Mouse (Mus musculus): Measurements from ENCODE around the gene 4930590J08Rik. TPM values are rescaled to one million over a fixed set of nuclear protein-coding genes. Genes with fewer than 3 reads are reported as not detected.
"Not testable (repeated sequence)": the region's sequence is repeated elsewhere in the genome, so short reads cannot be mapped to it uniquely, and the experiment has no call there.

Gene 4930590J08Rik
- polyA plus RNA-seq, 1 experiment from 2014 or later: 0.10 TPM

GRCm38 (mm10) chr6:91948426-91948825 is 45.8 kb downstream of the 4930590J08Rik start:
- WGBS: 43% methylated on average over 2 of the region's 2 CpGs
- Histone ChIP-seq H3K4me3 (ENCODE audit: low read length) (no peak overlapping the region), H3K4me2 (ENCODE audit: low read depth, low read length) (no peak overlapping the region), H3K9ac (ENCODE audit: low read length) (no peak overlapping the region), H3K36me3 (ENCODE audit: control insufficient read depth, insufficient read depth, low read length) (no peaks in the 10 kb centered on the region), H3K27me3 (ENCODE audit: control insufficient read depth, insufficient read depth, low read depth, low read length) (no peaks in the 10 kb centered on the region), H3K9me3 (ENCODE audit: control insufficient read depth, low read length) (no peaks in the 10 kb centered on the region), H3K4me1 (replicated peaks; ENCODE audit: control insufficient read depth, insufficient read depth, low read length) (no peaks in the 10 kb centered on the region), H3K27ac (ENCODE audit: low read length) (no peak overlapping the region)
- ATAC-seq (ENCODE audit: low read depth): no peak

DNA sequence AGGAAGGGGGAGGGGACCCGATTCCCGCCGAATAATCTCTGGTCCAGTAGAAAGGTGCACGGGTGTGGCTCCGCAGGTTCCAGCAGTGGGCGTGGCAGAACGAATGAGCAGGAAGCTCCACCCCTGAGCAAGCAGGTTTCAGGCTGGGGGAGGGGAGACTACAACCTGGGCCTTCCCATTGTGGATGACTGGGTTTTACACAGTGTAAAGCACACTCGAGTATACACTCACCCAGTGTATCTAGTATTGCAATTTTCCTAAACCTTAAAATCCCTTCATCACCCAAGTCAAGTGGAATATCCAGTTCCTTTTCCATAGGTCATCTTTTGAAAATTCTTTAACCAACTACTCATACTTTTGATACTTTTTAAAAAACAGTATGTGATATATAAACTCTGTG is 55.4 kb downstream of the 4930590J08Rik start:
- not testable (repeated sequence) for H3K4me3 ChIP-seq (ENCODE audit: low read length); ATAC-seq (ENCODE audit: low read depth); H3K27me3 ChIP-seq (ENCODE audit: control insufficient read depth, insufficient read depth, low read depth, low read length); H3K36me3 ChIP-seq (ENCODE audit: control insufficient read depth, insufficient read depth, low read length); H3K9me3 ChIP-seq (ENCODE audit: control insufficient read depth, low read length); H3K9ac ChIP-seq (ENCODE audit: low read length); H3K4me2 ChIP-seq (ENCODE audit: low read depth, low read length); H3K27ac ChIP-seq (ENCODE audit: low read length)
- WGBS: 16% methylated on average over 3 of the region's 8 CpGs
- H3K4me1 ChIP-seq (replicated peaks; ENCODE audit: control insufficient read depth, insufficient read depth, low read length): peaks cover 12% of the 10 kb centered on the region

DNA sequence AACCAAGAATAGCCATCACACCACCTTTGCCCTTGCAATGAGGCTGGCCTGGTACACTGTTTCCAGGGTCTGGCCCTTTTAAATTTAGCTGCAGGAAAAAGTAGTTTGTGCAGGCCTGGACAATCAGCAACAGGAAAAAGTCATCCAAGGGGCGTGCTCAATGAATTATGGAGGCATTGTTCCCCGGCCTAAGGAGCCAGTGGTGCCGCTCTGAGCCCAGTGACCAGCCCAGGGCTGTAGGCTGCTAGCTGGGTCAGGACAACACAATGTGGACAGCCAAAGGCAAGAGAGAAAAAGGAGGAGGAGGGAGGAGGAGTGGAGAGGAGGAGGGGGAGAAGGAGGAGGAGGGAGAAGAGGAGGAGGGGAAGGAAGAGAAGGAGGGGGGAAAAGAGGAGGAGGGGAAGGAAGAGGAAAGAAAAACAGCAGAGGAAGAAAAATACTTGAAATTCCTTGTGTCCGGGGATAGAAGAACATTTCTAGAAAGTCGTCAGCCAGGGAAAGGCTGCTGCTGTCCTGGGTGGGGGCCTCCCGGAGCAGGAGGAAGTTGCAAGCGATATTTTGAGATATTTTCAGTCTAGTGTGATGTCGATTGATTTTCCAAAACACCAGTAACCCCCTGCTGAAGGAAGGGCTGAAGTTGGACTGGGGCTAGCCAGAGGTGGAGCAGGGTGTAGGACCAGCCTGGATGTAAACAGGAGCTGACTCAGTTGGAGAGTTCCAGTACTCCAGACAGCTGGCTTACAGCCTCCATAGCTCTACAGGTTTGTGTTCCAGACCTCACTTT is 57.6 kb downstream of the 4930590J08Rik start:
- H3K27ac ChIP-seq (ENCODE audit: low read length): peak overlapping the region; percentile 90
- no peaks in the 10 kb centered on the region for H3K9me3 ChIP-seq (ENCODE audit: control insufficient read depth, low read length)
- no peaks in the 10 kb centered on the region for H3K36me3 ChIP-seq (ENCODE audit: control insufficient read depth, insufficient read depth, low read length)
- H3K4me1 ChIP-seq (replicated peaks; ENCODE audit: control insufficient read depth, insufficient read depth, low read length): peaks cover 15% of the 10 kb centered on the region
- H3K4me3 ChIP-seq (ENCODE audit: low read length): peak overlapping the region; percentile 28
- no peaks in the 10 kb centered on the region for H3K27me3 ChIP-seq (ENCODE audit: control insufficient read depth, insufficient read depth, low read depth, low read length)
- peak overlapping the region; percentile 49 for H3K9ac ChIP-seq (ENCODE audit: low read length)
- peak; percentile 90 for ATAC-seq (ENCODE audit: low read depth)
- H3K4me2 ChIP-seq (ENCODE audit: low read depth, low read length): peak overlapping the region; percentile 45
- WGBS: 14% methylated on average over 8 of the region's 8 CpGs

- H3K27ac ChIP-seq (ENCODE audit: low read length): no peak overlapping the region
- peaks cover 15% of the 10 kb centered on the region for H3K4me1 ChIP-seq (replicated peaks; ENCODE audit: control insufficient read depth, insufficient read depth, low read length)
These were observed 60.8 kb downstream of the 4930590J08Rik start for GRCm38 (mm10) chr6:91963429-91963828.

DNA sequence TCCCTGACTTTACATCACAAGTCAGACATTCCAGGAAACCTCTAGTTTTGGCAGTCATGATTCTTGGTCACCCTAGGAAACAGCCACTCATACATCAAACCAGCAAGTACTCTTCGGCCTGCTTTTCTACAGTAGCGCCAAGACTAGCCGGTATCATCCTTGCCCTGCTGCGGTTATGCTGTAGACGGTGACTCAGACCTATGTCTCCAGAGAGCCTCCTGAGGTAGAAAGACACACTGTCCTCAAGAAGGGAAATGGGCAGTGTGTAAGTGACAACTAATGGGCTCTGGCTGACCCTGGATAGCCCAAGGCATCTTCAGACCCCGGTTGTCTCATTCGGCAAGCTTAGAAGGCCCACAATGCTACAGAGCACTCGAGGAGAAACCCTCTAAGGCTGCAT is 62.5 kb downstream of the 4930590J08Rik start:
- ATAC-seq (ENCODE audit: low read depth): no peak
- no peak overlapping the region for H3K4me3 ChIP-seq (ENCODE audit: low read length)
- no peaks in the 10 kb centered on the region for H3K27me3 ChIP-seq (ENCODE audit: control insufficient read depth, insufficient read depth, low read depth, low read length)
- H3K27ac ChIP-seq (ENCODE audit: low read length): no peak overlapping the region
- WGBS: 83% methylated on average over 8 of the region's 8 CpGs
- H3K4me1 ChIP-seq (replicated peaks; ENCODE audit: control insufficient read depth, insufficient read depth, low read length): peaks cover 14% of the 10 kb centered on the region
- no peak overlapping the region for H3K4me2 ChIP-seq (ENCODE audit: low read depth, low read length)
- H3K9ac ChIP-seq (ENCODE audit: low read length): no peak overlapping the region
- H3K9me3 ChIP-seq (ENCODE audit: control insufficient read depth, low read length): no peaks in the 10 kb centered on the region
- no peaks in the 10 kb centered on the region for H3K36me3 ChIP-seq (ENCODE audit: control insufficient read depth, insufficient read depth, low read length)

More at GRCm38 (mm10) chr6:91963429-91963828, 60.8 kb downstream of the 4930590J08Rik start:
- no peak for ATAC-seq (ENCODE audit: low read depth)
- H3K9me3 ChIP-seq (ENCODE audit: control insufficient read depth, low read length): no peaks in the 10 kb centered on the region
- H3K27me3 ChIP-seq (ENCODE audit: control insufficient read depth, insufficient read depth, low read depth, low read length): no peaks in the 10 kb centered on the region
- H3K4me2 ChIP-seq (ENCODE audit: low read depth, low read length): no peak overlapping the region
- H3K9ac ChIP-seq (ENCODE audit: low read length): no peak overlapping the region
- no peaks in the 10 kb centered on the region for H3K36me3 ChIP-seq (ENCODE audit: control insufficient read depth, insufficient read depth, low read length)
- WGBS: 24% methylated on average over 4 of the region's 4 CpGs
- no peak overlapping the region for H3K4me3 ChIP-seq (ENCODE audit: low read length)

DNA sequence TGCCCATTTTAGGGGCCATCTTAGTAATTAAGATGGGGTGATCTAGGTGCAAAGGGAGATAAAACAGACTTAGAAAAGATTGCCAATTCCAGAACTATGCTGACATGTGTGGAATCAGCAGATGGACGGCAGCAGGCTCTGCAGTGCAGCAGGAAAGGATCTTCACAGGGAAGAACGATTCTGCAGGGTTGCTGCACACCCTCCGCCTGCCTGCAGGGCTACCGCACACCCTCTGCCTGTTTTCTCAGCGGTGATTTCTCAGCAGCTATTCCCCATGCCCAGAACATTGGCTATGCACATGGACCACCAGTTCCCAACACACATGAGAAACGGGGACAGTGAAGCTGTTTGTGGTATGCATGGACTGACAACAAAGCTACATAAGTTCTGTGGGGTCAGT is 63.4 kb downstream of the 4930590J08Rik start:
- Histone ChIP-seq H3K9ac (ENCODE audit: low read length) (no peak overlapping the region), H3K4me2 (ENCODE audit: low read depth, low read length) (no peak overlapping the region), H3K27me3 (ENCODE audit: control insufficient read depth, insufficient read depth, low read depth, low read length) (no peaks in the 10 kb centered on the region), H3K4me3 (ENCODE audit: low read length) (no peak overlapping the region), H3K9me3 (ENCODE audit: control insufficient read depth, low read length) (no peaks in the 10 kb centered on the region), H3K27ac (ENCODE audit: low read length) (no peak overlapping the region), H3K36me3 (ENCODE audit: control insufficient read depth, insufficient read depth, low read length) (no peaks in the 10 kb centered on the region), H3K4me1 (replicated peaks; ENCODE audit: control insufficient read depth, insufficient read depth, low read length) (peaks cover 5% of the 10 kb centered on the region; the same call in 1 of the 2 replicates)
- 42% methylated on average over 6 of the region's 6 CpGs for WGBS
- ATAC-seq (ENCODE audit: low read depth): no peak

- H3K9ac ChIP-seq (ENCODE audit: low read length): no peak overlapping the region
- peak; percentile 94 for ATAC-seq (ENCODE audit: low read depth)
- H3K27ac ChIP-seq (ENCODE audit: low read length): peak overlapping the region; percentile 76; the same call in 1 of the 2 replicates
- H3K4me1 ChIP-seq (replicated peaks; ENCODE audit: control insufficient read depth, insufficient read depth, low read length): peaks cover 2% of the 10 kb centered on the region; the same call in 1 of the 2 replicates
- H3K4me2 ChIP-seq (ENCODE audit: low read depth, low read length): no peak overlapping the region
- no peaks in the 10 kb centered on the region for H3K36me3 ChIP-seq (ENCODE audit: control insufficient read depth, insufficient read depth, low read length)
- 38% methylated on average over 9 of the region's 9 CpGs for WGBS
- H3K9me3 ChIP-seq (ENCODE audit: control insufficient read depth, low read length): no peaks in the 10 kb centered on the region
- no peaks in the 10 kb centered on the region for H3K27me3 ChIP-seq (ENCODE audit: control insufficient read depth, insufficient read depth, low read depth, low read length)
- H3K4me3 ChIP-seq (ENCODE audit: low read length): no peak overlapping the region
These were observed 69.6 kb downstream of the 4930590J08Rik start for GRCm38 (mm10) chr6:91972201-91972646.

DNA sequence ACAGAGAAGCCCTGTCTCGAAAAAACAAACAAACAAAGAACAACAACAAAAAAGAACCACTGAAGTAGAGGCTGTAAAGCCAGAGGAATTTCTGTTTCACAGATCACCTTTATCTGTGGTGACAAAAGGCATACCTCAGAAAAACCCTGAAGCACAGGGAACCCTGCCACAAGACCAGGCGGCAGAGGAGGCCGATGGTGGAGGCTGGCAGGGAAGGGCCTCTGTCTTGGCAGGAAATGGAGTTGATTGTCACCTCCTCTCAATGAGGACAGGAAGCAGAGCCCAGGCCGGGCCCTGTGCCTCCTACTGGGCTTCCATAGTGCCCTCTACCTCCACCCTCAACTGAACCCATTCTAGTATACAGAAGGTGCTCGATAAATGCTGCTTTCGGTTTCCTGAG is 71.4 kb downstream of the 4930590J08Rik start:
- Histone ChIP-seq H3K4me3 (ENCODE audit: low read length) (no peak overlapping the region), H3K4me2 (ENCODE audit: low read depth, low read length) (no peak overlapping the region), H3K36me3 (ENCODE audit: control insufficient read depth, insufficient read depth, low read length) (no peaks in the 10 kb centered on the region), H3K4me1 (replicated peaks; ENCODE audit: control insufficient read depth, insufficient read depth, low read length) (peaks cover 2% of the 10 kb centered on the region; the same call in 1 of the 2 replicates), H3K27me3 (ENCODE audit: control insufficient read depth, insufficient read depth, low read depth, low read length) (peaks cover under 1% of the 10 kb centered on the region; the same call in 1 of the 2 replicates), H3K27ac (ENCODE audit: low read length) (no peak overlapping the region), H3K9me3 (ENCODE audit: control insufficient read depth, low read length) (no peaks in the 10 kb centered on the region), H3K9ac (ENCODE audit: low read length) (no peak overlapping the region)
- no peak for ATAC-seq (ENCODE audit: low read depth)
- WGBS: 59% methylated on average over 6 of the region's 6 CpGs

DNA sequence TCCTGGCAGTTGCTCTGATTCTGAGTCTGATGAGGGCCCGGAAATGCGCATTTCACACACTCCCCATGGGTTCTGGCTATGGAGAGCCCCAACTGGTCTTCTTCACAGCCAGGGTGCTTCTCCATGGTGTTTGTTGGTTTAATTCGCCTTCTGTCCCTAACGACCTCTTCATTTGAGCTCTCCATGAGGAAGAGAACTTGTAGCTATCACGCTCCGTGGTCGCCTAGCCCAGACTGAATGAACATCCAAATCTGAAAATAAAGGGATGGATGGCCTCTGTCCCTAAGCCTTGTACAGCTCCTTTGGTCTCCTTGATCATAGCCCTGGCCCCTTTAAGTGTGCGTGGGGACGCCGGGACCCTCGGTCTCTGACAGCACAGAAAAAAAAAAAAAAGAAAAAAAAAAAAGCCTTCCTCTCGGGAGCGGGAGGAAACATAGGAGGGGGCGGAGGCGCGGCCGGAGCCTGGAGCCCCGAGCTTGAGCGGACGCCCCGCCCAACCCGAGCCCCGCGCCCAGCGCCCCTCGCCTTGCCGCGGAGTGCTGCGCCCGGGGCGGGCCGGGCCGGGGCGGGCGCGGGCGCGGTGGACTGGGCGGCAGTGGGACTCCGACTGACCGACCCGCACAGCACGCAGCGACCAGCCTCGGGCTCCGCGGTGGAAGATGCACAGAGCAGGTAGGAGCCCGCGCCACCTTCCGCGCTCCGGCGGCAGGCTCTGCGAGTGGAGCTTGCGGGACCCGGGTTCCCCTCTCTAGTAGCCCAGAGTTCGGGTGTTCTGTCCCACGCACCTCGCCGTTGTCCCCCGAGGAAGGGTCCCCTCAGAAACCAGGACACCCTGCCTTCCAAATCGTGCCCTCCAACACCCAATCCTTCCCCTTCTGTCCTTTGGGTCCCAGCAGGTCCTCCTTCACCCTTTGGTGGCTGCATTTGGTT is 76.0 kb downstream of the 4930590J08Rik start, which contains the start of gene Fgd5:
TSS of gene Fgd5 (plus strand) at position 508 of the 930 bp plus-strand sequence.
- ATAC-seq (ENCODE audit: low read depth): peak; percentile 87
- Histone ChIP-seq H3K27ac (ENCODE audit: low read length) (peak within 1 kb of the TSS; percentile 15; the same call in 1 of the 2 replicates), H3K9ac (ENCODE audit: low read length) (peak within 1 kb of the TSS; percentile 69), H3K4me1 (replicated peaks; ENCODE audit: control insufficient read depth, insufficient read depth, low read length) (no peaks in the 10 kb centered on the region), H3K27me3 (ENCODE audit: control insufficient read depth, insufficient read depth, low read depth, low read length) (peaks cover 10% of the 10 kb centered on the region; the same call in 1 of the 2 replicates), H3K4me3 (ENCODE audit: low read length) (peak within 1 kb of the TSS; percentile 63), H3K4me2 (ENCODE audit: low read depth, low read length) (peak within 1 kb of the TSS; percentile 94), H3K36me3 (ENCODE audit: control insufficient read depth, insufficient read depth, low read length) (no peaks in the 10 kb centered on the region), H3K9me3 (ENCODE audit: control insufficient read depth, low read length) (no peaks in the 10 kb centered on the region)
- WGBS: 1% methylated on average over 45 of the region's 62 CpGs
